In genomic region chr8:89453724-89454123, GRCm38 (mm10) we compare ENCODE assay signal across 20 mouse cellular contexts.
"Had no signal": no experiment of that assay in that cellular context is flagged by ENCODE, and none has a peak within 500 bp of the region (broad histone marks: within the 10 kb centered on the region; RNA-seq: fewer than 3 reads in every experiment).

No protein-coding gene starts in this region.

- ATAC-seq: intestine, embryonic 15.5 days; lung, postnatal 0 days; midbrain, embryonic 15.5 days had no signal

- H3K9ac ChIP-seq: intestine, embryonic 15.5 days; limb, embryonic 13.5 days; liver, embryonic 13.5 days; lung, embryonic 14.5 days; midbrain, embryonic 12.5 days; midbrain, embryonic 15.5 days; neural tube, embryonic 12.5 days; neural tube, embryonic 15.5 days had no signal

- H3K4me1 ChIP-seq: intestine, embryonic 15.5 days; liver, embryonic 13.5 days; midbrain, embryonic 12.5 days; midbrain, embryonic 15.5 days; neural tube, embryonic 15.5 days had no signal

- H3K4me3 ChIP-seq: intestine, embryonic 15.5 days; limb, embryonic 13.5 days; liver, embryonic 13.5 days; midbrain, embryonic 12.5 days; midbrain, embryonic 15.5 days; neural tube, embryonic 12.5 days; neural tube, embryonic 15.5 days had no signal

- H3K9me3 ChIP-seq: intestine, embryonic 15.5 days; liver, embryonic 13.5 days; midbrain, embryonic 12.5 days; midbrain, embryonic 15.5 days; neural tube, embryonic 15.5 days had no signal

- H3K27ac ChIP-seq: intestine, embryonic 15.5 days; kidney, postnatal 0 days; limb, embryonic 13.5 days; liver, embryonic 13.5 days; macrophage; midbrain, embryonic 12.5 days; midbrain, embryonic 15.5 days; neural tube, embryonic 12.5 days; neural tube, embryonic 15.5 days; stomach, postnatal 0 days had no signal

- H3K27me3 ChIP-seq: intestine, embryonic 15.5 days; liver, embryonic 13.5 days; midbrain, embryonic 12.5 days; midbrain, embryonic 15.5 days; neural tube, embryonic 12.5 days had no signal

- DNase-seq: left cerebral cortex, postnatal 4 days; liver; liver, embryonic 13.5 days; lung, embryonic 14.5 days; right cerebral cortex, adult 18-20 months; right cerebral cortex, postnatal 14 days; right cerebral cortex, postnatal 4 days; thymus, adult 2 months; thymus, postnatal 14 days; thymus, postnatal 4 days had no signal

- H3K4me2 ChIP-seq: intestine, embryonic 15.5 days; limb, embryonic 13.5 days; liver, embryonic 13.5 days; lung, embryonic 14.5 days; midbrain, embryonic 12.5 days; midbrain, embryonic 15.5 days; neural tube, embryonic 12.5 days; neural tube, embryonic 15.5 days had no signal

- H3K36me3 ChIP-seq: intestine, embryonic 15.5 days; limb, embryonic 13.5 days; liver, embryonic 13.5 days; midbrain, embryonic 12.5 days; midbrain, embryonic 15.5 days; neural tube, embryonic 12.5 days; neural tube, embryonic 15.5 days had no signal
